Mouse (Mus musculus) limb, embryonic 10.5 days (tissue): ENCODE measurements at regions not wholly inside any gene's neighbourhood (a gene's known extent, or its start where the extent isn't known, plus 50 kb on each side); places are given as distances from the start of the nearest gene placed in this dataset.
A peak's percentile ranks its signal among the peaks of the same experiment; 100 is the strongest.

Source experiments
- DNase-seq: peaks from one replicate; pipeline ENCODE4 v3.0.0-alpha.2; 2017; ENCODE audit warnings: low spot score
- H3K27ac ChIP-seq: fragments of 300-500 bp; sonication (generic); 2 replicates; pipeline ENCODE4 v1.5.1; 2016; ENCODE audit warnings: mild to moderate bottlenecking
- H3K27me3 ChIP-seq: fragments of 300-500 bp; sonication (generic); 2 replicates; pipeline ENCODE4 v1.6.1; 2016; ENCODE audit warnings: low read depth, mild to moderate bottlenecking; ENCODE audit not compliant: poor library complexity, severe bottlenecking
- H3K36me3 ChIP-seq: fragments of 300-500 bp; sonication (generic); 2 replicates; pipeline ENCODE4 v1.6.1; 2016; ENCODE audit warnings: mild to moderate bottlenecking, moderate library complexity
- H3K4me1 ChIP-seq: fragments of 300-500 bp; sonication (generic); 2 replicates; pipeline ENCODE4 v1.6.1; 2016
- H3K4me3 ChIP-seq: fragments of 300-500 bp; sonication (generic); 2 replicates; pipeline ENCODE4 v1.5.1; 2016; ENCODE audit warnings: mild to moderate bottlenecking, moderate library complexity
- H3K9me3 ChIP-seq: fragments of 300-500 bp; sonication (generic); replicated peaks from 2 replicates; pipeline ENCODE4 v1.6.1; 2016; ENCODE audit warnings: mild to moderate bottlenecking
- WGBS: fragments of 180-500 bp; shearing (Covaris S2); methylation state at CpG from one replicate; pipeline ENCODE4 v1.1.7; 2016; 5-methylcytosine and 5-hydroxymethylcytosine counted together

- Histone ChIP-seq H3K9me3 (no peaks in the 10 kb centered on the region), H3K27me3 (no peaks in the 10 kb centered on the region), H3K27ac (no peak overlapping the region), H3K4me1 (no peaks in the 10 kb centered on the region), H3K36me3 (no peaks in the 10 kb centered on the region), H3K4me3 (no peak overlapping the region)
- 90% methylated on average over 5 of the region's 5 CpGs for WGBS
- DNase-seq: no peak
Observed at GRCm38 (mm10) chr3:147211127-147211940, 359.2 kb downstream of the Ttll7 start.

GRCm38 (mm10) chr3:147228663-147229062 lies 376.5 kb downstream of the Ttll7 start:
- Histone ChIP-seq H3K27ac (no peak overlapping the region), H3K4me3 (no peak overlapping the region), H3K4me1 (no peaks in the 10 kb centered on the region), H3K27me3 (no peaks in the 10 kb centered on the region), H3K36me3 (no peaks in the 10 kb centered on the region), H3K9me3 (no peaks in the 10 kb centered on the region)
- WGBS: 95% methylated on average over 2 of the region's 2 CpGs
- DNase-seq: no peak

- WGBS: 94% methylated on average over 7 of the region's 7 CpGs
- H3K27me3 ChIP-seq: no peaks in the 10 kb centered on the region
- no peaks in the 10 kb centered on the region for H3K9me3 ChIP-seq
- H3K27ac ChIP-seq: no peak overlapping the region
- H3K4me1 ChIP-seq: no peaks in the 10 kb centered on the region
- no peaks in the 10 kb centered on the region for H3K36me3 ChIP-seq
- DNase-seq: no peak
- H3K4me3 ChIP-seq: no peak overlapping the region
Observed at GRCm38 (mm10) chr3:147230594-147230993, 378.4 kb downstream of the Ttll7 start.

GRCm38 (mm10) chr3:147238398-147238797 lies 386.2 kb downstream of the Ttll7 start:
- Histone ChIP-seq H3K4me1 (no peaks in the 10 kb centered on the region), H3K36me3 (no peaks in the 10 kb centered on the region)
- WGBS: 84% methylated on average over 1 of the region's 1 CpGs

GRCm38 (mm10) chr3:147240651-147241050 lies 388.5 kb downstream of the Ttll7 start:
- H3K9me3 ChIP-seq: no peaks in the 10 kb centered on the region
- H3K27me3 ChIP-seq: no peaks in the 10 kb centered on the region
- peaks cover 4% of the 10 kb centered on the region; the same call in 1 of the 2 replicates for H3K4me1 ChIP-seq
- no peaks in the 10 kb centered on the region for H3K36me3 ChIP-seq
- 87% methylated on average over 4 of the region's 4 CpGs for WGBS
- no peak overlapping the region for H3K4me3 ChIP-seq
- DNase-seq: no peak
- H3K27ac ChIP-seq: no peak overlapping the region

More at GRCm38 (mm10) chr3:147238398-147238797, 386.2 kb downstream of the Ttll7 start:
- Histone ChIP-seq H3K4me3 (no peak overlapping the region), H3K9me3 (no peaks in the 10 kb centered on the region), H3K27me3 (no peaks in the 10 kb centered on the region), H3K27ac (no peak overlapping the region)
- DNase-seq: no peak

- 80% methylated on average over 5 of the region's 5 CpGs for WGBS
- H3K9me3 ChIP-seq: no peaks in the 10 kb centered on the region
- no peaks in the 10 kb centered on the region for H3K36me3 ChIP-seq
- H3K27ac ChIP-seq: no peak overlapping the region
- no peak for DNase-seq
- peaks cover 27% of the 10 kb centered on the region for H3K4me1 ChIP-seq
- no peaks in the 10 kb centered on the region for H3K27me3 ChIP-seq
- H3K4me3 ChIP-seq: no peak overlapping the region
Observed at GRCm38 (mm10) chr3:147244911-147245430, 392.8 kb downstream of the Ttll7 start.

- H3K27ac ChIP-seq: no peak overlapping the region
- H3K36me3 ChIP-seq: no peaks in the 10 kb centered on the region
- peaks cover 27% of the 10 kb centered on the region for H3K4me1 ChIP-seq
- WGBS: 47% methylated on average over 5 of the region's 5 CpGs
- DNase-seq: no peak
- H3K27me3 ChIP-seq: no peaks in the 10 kb centered on the region
- H3K4me3 ChIP-seq: no peak overlapping the region
- H3K9me3 ChIP-seq: no peaks in the 10 kb centered on the region
Observed at GRCm38 (mm10) chr3:147246141-147246540, 394.0 kb downstream of the Ttll7 start.

- Histone ChIP-seq H3K27me3 (no peaks in the 10 kb centered on the region), H3K9me3 (no peaks in the 10 kb centered on the region), H3K4me1 (peaks cover 59% of the 10 kb centered on the region), H3K27ac (no peak overlapping the region), H3K36me3 (no peaks in the 10 kb centered on the region), H3K4me3 (no peak overlapping the region)
- DNase-seq: no peak
- WGBS: 84% methylated on average over 1 of the region's 1 CpGs
Observed at GRCm38 (mm10) chr3:147249466-147249865, 397.3 kb downstream of the Ttll7 start.

GRCm38 (mm10) chr3:147249906-147250305 lies 397.7 kb downstream of the Ttll7 start:
- 92% methylated on average over 2 of the region's 2 CpGs for WGBS
- Histone ChIP-seq H3K4me1 (peaks cover 61% of the 10 kb centered on the region), H3K9me3 (no peaks in the 10 kb centered on the region), H3K27ac (no peak overlapping the region), H3K4me3 (no peak overlapping the region), H3K36me3 (no peaks in the 10 kb centered on the region), H3K27me3 (no peaks in the 10 kb centered on the region)
- no peak for DNase-seq

- Histone ChIP-seq H3K4me1 (peaks cover 57% of the 10 kb centered on the region), H3K9me3 (no peaks in the 10 kb centered on the region), H3K36me3 (no peaks in the 10 kb centered on the region), H3K27me3 (no peaks in the 10 kb centered on the region), H3K27ac (no peak overlapping the region), H3K4me3 (no peak overlapping the region)
- no peak for DNase-seq
- 69% methylated on average over 4 of the region's 4 CpGs for WGBS
Observed at GRCm38 (mm10) chr3:147252226-147252788, 400.1 kb downstream of the Ttll7 start.

GRCm38 (mm10) chr3:147252812-147253211 lies 400.6 kb downstream of the Ttll7 start:
- no peak for DNase-seq
- Histone ChIP-seq H3K4me1 (peaks cover 52% of the 10 kb centered on the region), H3K27me3 (no peaks in the 10 kb centered on the region), H3K36me3 (no peaks in the 10 kb centered on the region), H3K9me3 (no peaks in the 10 kb centered on the region), H3K27ac (no peak overlapping the region; the same call in 1 of the 2 replicates), H3K4me3 (no peak overlapping the region)
- WGBS: 62% methylated on average over 6 of the region's 6 CpGs

GRCm38 (mm10) chr3:147254454-147254853 lies 402.3 kb downstream of the Ttll7 start:
- H3K27ac ChIP-seq: peak overlapping the region; percentile 36; the same call in 1 of the 2 replicates
- peaks cover 43% of the 10 kb centered on the region for H3K4me1 ChIP-seq
- H3K9me3 ChIP-seq: no peaks in the 10 kb centered on the region

GRCm38 (mm10) chr3:147260958-147261595 lies 408.9 kb downstream of the Ttll7 start:
- 79% methylated on average over 10 of the region's 10 CpGs for WGBS

More at GRCm38 (mm10) chr3:147254454-147254853, 402.3 kb downstream of the Ttll7 start:
- Histone ChIP-seq H3K27me3 (no peaks in the 10 kb centered on the region), H3K4me3 (no peak overlapping the region), H3K36me3 (no peaks in the 10 kb centered on the region)
- 82% methylated on average over 5 of the region's 5 CpGs for WGBS
- no peak for DNase-seq

More at GRCm38 (mm10) chr3:147260958-147261595, 408.9 kb downstream of the Ttll7 start:
- H3K27me3 ChIP-seq: no peaks in the 10 kb centered on the region
- no peak for DNase-seq
- no peak overlapping the region for H3K4me3 ChIP-seq
- H3K4me1 ChIP-seq: peaks cover 15% of the 10 kb centered on the region
- no peak overlapping the region for H3K27ac ChIP-seq
- no peaks in the 10 kb centered on the region for H3K36me3 ChIP-seq
- H3K9me3 ChIP-seq: no peaks in the 10 kb centered on the region
